Mouse (Mus musculus) cerebellum, adult (tissue): ENCODE data around the gene Galnt6.
"Not testable (repeated sequence)": the region's sequence is repeated elsewhere in the genome, so short reads cannot be mapped to it uniquely, and the experiment has no call there.

Source experiments
- ATAC-seq: cut with Nextera tagmentation; 2 replicates; pipeline ENCODE4 v1.9.2; 2017; ENCODE audit warnings: mild to moderate bottlenecking, moderate library complexity, mixed read lengths; ENCODE audit not compliant: insufficient number of reproducible peaks, low FRiP score, low TSS enrichment

The Galnt6 gene

DNA sequence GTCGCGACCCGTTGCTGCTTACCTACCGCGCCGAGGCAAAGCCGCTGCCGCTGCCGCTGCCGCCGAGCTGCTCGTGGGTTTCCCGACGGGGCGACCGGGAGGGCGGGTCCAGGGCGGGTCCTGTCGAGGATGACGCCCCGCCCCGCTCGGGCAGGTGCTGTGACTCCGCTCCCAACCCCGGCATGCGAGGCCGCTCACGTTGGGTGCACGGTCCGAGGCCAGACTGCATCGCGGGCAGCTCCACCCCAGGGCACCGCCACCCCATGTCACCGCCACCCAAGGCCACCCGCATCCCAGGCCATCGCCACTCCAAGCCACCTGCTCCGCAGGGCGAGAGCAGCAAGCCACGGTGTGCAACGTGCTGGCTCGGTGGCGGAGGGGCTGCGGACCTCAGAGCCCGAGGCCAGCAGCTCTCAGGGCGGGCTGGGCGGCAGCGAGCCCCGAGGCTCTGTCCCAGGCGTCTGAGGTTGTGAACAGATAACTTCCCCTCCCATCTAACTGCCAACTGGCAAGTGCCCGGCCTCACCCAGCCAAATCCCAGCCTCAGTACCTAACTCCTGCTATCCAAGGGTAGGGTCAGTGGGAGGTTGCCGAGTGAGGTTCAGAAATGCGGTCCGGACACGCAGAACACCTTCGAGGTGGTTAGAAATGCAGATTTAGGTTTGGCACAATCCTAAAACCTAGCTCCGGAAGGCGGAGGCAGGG is at the start of gene Galnt6:
TSS of gene Galnt6 (minus strand) at position 96 of the 705 bp plus-strand sequence.
- ATAC-seq = no peak

DNA sequence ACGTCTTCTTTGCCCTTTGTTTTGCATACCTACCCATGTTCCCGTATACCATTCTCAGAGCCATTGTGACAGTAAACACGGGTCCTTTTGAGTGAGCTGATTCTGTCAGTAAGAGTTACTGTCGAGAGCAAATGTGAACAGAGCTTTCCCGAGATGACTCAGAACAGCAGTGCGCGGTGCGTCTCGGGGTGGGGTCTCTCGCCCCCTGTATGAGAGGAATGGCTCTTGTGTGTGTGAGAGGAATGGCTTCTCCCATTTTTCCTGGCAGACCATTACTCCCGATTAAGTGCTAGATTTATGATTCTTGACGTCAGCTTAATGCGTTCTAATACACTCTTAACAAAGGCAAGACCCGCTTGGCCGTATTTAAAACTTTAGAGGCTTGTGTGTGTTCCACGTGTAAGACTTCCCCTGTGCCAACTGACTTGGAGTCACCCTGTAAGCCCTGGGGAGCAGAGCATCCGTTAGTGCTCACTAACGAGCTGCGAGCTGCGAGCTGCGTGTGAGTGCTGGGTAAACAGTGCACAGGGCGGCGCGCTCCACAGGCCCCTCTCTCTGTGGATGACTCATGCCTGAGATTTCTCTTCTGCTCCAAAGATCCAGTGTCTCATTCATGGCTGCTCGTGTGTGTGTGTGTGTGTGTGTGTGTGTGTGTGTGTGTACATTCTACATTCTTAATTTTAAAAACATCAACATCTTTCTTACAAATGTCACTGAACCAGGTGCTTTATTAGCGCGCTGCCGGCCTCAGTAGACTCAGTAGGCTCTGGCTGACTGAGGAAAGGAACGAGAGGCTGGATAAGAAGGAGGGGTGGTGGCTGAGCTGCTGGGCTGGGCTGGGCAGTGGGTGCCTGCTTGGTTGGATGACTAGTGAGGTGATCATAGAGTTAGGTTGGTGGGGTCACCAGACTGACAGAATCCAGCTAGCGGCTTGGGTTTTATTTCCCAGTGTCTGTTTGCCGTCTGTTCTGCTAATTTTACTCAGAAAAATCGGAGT is 48.1 kb upstream of the Galnt6 start:
- ATAC-seq = no peak

DNA sequence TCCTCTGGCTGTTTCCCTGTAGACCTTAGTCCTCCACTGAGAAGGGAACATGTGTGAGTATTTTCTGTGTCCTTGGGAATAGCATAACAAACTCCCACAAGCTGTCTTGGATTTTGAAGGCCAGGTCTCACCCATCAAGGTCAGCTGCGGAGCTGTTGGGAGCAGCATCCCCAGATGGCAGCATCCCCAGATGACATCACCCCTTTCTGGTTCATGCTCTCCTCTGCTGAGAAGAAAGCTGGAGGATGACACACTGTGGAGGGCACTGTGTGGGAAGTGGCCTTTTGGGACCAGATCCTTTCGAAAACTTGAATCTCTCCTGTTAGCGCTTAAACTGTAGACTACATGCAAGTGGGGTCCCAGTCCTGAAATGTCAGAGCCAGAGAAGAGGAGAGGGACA is 47.2 kb upstream of the Galnt6 start:
- ATAC-seq = no peak

DNA sequence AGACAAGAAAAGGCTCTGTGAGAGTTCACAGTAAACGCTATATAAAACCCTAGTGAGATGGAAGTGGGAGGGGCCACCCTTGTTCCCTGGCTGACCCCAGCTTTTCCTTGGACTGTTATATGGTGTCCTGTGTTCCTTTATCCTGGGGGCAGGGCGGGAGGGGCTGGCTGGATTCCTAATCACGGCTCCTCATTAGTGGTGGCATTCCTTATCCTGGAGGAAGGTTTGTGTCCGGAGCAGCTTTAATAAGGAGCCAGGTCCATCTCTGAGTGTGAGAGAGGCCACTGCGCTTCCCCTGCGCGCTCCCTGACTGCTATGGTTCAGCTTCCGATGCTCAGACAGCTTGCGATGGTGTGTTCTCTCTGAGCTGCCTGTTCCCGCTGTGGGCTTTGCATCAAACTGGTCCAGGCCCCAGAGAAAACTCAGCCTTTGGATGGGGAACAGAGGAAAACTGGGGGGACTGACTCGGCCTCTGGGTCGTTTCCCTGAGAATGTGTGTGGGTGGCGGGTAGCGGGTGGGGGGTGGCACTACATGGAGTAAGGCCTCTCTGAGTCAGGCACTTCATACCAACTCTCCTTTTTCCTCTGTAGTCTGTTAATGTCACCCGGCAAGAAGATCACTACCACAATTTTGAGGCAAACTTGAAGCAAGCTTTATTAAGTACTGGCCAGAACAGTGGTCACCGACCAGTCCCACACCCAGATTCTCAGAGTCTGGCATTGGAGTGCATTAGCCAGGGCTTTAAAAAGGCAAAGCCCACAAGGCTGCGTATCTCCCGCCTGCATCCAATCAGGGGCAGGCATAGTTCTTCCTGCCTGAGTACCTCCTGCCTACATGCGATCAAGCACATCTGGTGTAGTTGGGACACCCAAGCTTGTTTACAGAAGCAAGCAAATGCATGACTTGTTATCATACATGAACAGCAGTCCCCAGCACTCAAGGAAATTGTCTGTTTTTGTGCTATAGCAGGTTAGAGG is 46.3 kb upstream of the Galnt6 start:
- no peak for ATAC-seq

DNA sequence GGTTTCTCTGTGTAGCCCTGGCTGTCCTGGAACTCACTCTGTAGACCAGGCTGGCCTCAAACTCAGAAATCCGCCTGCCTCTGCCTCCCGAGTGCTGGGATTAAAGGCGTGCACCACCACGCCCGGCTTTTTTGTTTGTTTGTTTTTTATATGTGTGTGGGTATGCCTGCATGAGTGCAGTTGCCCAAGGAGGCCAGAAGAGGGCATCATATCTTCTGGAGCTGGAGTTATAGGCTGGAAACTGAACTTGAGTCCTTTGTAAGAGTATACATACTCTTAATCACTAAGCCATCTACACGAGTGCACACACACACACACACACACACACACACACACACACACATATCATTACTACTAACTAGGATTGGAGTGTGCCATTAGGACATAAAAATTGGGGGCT is 44.7 kb upstream of the Galnt6 start:
- ATAC-seq = not testable (repeated sequence)

DNA sequence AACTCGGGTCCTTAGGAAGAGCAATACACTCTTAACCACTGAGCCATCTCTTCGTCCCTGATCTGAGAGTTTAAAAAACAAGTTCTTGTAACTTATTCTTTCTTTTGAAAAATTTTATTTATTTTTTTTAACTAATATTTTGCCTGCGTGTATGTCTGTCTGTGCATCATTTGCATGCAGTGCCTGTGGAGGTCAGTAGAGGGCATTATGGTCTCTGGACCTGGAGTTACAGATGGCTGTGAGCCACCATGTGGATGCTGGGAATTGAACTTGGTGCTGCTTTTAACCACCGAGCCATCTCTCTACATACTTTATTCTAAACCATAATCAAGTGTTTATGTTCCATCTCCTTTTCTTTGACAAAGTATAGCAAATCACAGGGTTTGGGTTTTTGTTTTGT is 43.5 kb upstream of the Galnt6 start:
- ATAC-seq = no peak

DNA sequence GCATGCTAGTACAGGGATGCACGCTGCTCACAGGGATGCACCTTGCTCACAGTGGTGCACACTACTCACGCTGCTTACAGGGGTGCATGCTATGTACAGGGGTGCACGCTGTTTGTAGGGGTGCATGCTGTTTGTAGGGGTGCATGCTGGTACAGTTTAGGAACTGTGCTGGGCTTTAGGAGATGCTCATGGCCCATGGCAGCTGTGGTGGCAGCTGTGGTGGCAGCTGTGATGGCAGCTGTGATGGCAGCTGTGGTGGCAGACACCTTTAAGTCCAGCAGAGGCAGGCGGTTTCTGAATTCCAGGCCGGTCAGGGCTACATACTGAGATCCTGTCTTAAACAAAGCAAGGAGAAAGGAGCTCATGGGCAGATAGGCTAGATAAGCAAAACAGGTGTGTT is 41.2 kb upstream of the Galnt6 start:
- no peak for ATAC-seq

DNA sequence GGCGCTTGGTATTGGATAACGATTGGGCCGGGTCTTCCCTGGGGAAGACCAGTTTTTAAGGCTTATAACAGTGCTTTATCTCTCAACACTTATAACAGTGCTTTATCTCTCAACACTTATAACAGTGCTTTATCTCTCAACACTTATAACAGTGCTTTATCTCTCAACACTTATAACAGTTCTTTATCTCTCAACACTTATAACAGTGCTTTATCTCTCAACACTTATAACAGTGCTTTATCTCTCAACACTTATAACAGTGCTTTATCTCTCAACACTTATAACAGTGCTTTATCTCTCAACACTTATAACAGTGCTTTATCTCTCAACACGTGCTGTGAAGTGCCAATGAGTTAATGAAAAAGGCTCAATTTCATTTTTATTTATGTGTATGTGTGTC is 39.8 kb upstream of the Galnt6 start:
- not testable (repeated sequence) for ATAC-seq

DNA sequence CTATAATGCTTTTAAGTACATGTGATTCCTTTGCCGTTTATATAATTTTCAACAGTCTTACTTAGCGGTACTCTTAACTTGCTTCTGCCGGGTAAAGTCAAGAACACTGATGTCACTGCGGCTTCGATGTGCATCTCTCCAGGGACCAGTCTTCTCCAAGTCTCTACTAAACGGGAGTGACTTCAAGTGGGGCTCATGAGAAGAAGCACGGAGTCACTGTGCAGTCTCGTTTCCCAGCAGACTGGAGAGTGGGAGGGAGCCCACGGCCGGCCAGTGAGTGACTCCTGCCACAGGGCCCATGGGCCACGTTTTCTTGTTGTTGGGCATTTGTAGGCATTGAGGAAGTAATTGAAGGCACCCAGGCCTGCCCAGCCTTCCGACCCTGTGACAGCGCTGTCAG is 38.7 kb upstream of the Galnt6 start:
- ATAC-seq = no peak

DNA sequence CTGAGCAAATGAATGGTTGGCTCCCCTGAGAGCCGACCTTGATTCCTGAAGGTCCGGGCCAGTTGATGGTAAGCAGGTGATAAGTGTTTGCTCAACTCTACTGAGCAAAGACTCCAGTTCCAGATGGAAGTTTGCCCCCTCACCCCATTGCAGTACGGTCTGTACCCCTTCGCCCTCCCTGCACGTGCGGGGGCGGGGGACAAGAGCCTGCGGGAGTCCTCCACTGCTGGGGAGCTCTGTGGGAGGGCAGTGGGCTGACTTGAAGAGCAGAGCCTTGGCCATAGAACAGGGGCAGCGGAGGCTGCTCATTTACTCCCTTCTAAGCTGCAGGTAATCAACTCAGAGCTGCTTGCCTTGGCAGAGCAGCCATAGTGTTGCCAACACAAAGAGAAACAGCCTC is 37.6 kb upstream of the Galnt6 start:
- no peak for ATAC-seq

DNA sequence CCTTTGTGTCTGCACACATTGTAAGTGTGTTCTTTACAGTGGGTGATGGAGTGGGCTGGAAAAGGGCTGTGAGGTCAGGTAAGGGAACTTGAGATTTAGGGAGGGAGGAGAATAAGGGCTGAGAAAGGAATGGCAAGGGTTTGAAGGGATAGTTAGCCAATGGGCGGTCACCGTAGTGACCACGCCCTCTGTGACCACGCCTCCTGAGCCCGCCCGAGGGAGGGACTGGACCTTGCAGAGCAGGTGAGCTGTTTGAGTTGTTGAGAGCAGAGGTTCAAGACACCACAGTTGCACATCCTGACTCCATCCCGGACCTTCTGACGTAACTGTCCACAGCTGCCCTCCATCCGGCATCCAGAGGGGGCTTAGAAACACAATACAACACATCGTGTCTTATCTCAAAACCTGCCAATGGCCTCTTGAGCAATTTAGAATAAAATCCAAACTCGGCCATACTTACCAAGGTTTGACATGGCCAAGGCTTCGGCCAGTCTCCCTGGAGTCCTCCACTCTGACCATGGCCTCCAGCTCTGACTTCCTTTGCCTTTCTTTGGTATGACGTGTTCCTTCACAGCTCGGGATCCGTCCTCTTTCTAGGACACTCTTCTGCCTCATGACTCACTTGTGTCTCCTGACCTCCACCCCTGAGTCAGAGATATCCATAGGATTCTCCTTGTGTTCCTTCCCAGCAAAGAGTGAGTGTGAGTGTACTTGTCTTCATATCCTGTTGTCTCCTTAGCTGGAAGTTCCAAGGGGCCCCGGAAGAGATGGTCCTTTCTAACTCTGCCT is 35.2 kb upstream of the Galnt6 start:
- no peak for ATAC-seq

DNA sequence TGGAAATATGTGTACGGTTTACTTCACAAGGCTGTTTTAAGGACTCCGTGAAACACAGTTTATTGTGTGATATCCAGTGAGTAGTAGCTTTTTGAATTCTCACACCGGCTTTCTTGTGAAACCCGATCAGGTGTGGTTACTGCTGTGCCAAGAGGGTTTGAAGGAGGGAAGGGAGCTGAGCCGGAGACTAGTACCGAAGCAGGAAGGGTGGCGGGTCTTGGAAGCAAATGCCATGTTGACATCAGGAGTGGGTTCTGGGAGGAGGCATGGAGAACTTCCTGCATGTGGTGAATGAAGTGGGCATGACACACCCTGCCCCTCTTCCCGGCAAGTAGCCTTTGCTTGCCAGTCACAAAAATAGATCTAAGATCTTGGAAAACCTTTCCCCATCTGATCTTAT is 33.5 kb upstream of the Galnt6 start:
- ATAC-seq = no peak

DNA sequence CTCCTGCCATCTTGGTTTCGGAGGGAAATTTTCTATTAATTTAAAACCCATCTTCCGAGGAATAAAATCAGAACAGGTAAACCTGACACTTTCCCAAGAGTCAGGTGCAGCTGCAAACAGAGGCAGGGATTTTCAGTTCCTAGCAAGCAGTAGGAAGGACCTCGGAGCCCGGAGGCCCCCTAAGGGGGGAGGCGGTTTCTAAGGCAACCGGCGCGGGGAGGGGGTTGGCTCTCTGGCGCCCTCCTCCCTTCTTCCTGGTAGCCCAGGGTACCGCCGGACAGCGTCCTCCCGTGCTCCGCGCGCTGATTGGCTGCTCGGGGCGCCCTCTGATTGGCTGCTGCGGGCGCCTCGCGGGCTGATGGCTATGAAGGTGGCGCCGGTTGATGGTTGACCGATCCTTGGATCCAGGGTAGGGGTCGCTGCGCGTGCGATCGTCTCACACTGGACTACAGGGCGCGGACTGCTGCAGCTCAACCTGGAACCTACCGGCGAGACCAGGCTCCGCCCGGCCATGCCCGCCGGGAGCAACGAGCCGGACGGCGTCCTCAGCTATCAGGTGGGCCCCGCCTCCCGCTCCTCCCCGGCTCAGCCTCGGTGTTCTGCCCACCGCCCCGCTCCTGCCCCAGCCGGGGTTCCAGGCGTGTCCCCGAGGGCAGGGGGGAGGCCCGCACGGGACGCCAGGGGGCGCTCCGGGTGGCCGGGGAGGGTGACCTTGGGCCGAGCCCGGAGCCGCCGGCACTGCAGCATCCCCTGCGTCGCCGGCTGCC is 32.4 kb upstream of the Galnt6 start, which contains the start of gene Slc4a8:
TSS of gene Slc4a8 (plus strand) at position 329 of the 767 bp plus-strand sequence.
- ATAC-seq = peak; percentile 93

DNA sequence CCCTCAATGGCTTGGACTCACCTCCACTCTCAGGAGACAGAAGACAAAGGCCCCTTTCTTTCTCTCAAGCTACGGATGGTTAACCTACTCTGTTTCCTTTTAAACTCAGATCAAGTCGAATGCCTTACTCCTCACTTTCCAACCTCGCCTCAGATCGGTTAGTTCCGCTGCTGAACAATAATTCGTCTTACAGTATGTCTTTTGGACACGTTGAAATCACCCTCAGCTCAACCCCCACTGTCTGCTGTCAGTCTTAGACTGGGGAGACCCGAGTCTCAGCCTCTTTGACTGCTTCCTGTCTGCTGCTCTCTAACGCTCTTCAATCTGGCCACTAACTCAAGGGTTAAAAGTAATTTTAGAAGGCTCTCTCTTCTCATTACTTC is 31.9 kb upstream of the Galnt6 start:
- no peak for ATAC-seq

DNA sequence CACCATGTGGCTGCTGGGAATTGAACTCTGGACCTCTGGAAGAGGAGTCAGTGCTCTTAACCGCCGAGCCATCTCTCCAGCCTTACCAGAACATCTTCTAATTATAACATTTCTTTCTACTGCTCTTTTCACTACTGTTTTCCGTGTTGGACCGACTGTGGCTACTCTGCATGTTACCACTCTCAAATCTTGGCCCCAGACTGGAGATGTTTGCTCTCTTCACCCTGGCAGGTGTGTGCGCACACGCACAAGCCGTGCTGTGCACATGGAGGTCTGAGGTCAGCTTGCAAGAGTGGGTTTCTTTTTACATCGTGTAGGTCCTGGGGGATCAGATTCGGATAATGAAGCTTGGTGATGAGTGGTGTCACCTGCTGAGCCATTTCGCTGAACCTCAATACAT is 30.1 kb upstream of the Galnt6 start:
- no peak for ATAC-seq

DNA sequence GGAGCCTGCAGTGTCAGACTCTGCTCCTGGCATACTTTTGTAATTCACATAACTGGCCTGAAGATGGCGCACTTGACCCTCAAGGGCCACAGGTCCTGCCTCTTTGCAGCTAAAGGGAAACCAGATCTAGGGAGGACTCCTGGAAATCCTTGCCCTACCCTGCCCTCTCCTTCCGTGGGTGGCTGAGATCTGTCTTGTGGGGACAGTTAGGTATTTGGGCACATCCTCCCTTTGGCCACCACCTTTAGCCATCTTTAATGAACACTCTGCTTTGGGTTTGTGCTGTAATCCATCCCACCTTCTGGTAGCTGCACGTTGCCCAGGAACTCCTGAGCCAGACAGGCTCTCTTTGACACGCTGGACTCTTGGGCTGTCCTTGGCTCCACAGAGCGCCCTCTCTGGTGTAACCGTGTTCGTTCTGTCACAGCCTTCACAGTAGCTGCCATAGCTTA is 28.4 kb upstream of the Galnt6 start:
- ATAC-seq = peak; percentile 62

DNA sequence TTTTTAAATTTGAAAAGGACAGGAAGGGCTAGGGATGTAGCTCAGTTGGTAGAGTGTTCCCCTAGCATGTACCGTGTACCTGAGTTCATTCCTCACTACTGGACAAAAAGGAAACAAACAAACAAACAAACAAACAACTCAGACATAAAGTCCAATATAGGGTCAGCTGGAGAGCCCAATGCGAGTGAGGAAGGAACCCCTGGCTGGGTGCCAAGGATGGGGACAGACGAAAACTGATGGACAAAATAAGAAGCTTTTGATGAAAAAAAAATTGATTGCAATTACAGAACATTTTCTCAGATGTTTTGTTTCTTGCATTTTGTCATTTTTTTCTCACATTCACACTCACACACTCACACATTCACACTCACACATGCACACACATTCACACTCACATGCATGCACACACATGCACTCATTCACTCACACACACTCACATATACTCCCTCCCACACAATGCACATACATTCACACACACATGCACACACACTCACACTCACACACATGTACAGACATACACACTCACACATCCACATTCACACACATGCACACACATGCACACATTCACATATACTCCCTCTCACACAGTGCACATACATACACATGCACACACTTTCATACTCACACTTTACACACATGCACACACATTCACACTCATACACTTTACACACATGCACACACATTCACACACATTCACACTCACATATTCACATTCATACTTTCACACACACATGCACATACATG is 26.9 kb upstream of the Galnt6 start:
- ATAC-seq = no peak

DNA sequence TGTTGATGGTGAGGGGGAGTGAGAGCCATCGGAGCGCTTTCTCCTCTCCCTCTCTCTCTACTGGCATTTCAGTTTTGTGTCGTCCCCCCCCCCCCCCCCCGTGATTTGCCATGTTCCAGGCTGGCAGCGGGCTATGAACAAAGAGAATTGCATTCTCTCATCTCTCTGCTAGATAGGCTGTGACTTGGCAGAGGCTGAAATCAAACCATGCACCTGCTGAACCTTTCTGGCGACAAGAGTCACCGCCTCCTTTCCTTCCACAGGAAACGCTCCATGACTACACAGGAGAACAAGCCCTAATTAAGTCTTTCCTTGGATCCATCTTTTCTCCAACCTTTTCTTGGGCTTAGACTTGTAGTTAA is 26.3 kb upstream of the Galnt6 start:
- no peak for ATAC-seq
